Mouse (Mus musculus) lung, postnatal 0 days (tissue): Measurements from ENCODE around the gene Gjc2.

Experiments
- CTCF ChIP-seq: IDR thresholded peaks from 2 replicates; pipeline ENCODE4 v1.5.1; 2016; ENCODE audit warnings: antibody characterized with exemption, mild to moderate bottlenecking
- EP300 ChIP-seq: IDR thresholded peaks from 2 replicates; pipeline ENCODE4 v1.6.1; 2016; ENCODE audit warnings: antibody characterized with exemption, mild to moderate bottlenecking, control low read depth

- TF ChIP-seq CTCF (no peak), EP300 (peak; percentile 63)
Measured at GRCm38 (mm10) chr11:59224470-59224869, 41.5 kb upstream of the Gjc2 start.
